Mouse (Mus musculus): ENCODE data around the gene Card11. TPM values are rescaled to one million over a fixed set of nuclear protein-coding genes. Genes with fewer than 3 reads are reported as not detected.
A peak's percentile ranks its signal among the peaks of the same experiment; 100 is the strongest.

Card11 gene
- total RNA-seq, 1 experiment from 2014 or later = 21.1 TPM

DNA sequence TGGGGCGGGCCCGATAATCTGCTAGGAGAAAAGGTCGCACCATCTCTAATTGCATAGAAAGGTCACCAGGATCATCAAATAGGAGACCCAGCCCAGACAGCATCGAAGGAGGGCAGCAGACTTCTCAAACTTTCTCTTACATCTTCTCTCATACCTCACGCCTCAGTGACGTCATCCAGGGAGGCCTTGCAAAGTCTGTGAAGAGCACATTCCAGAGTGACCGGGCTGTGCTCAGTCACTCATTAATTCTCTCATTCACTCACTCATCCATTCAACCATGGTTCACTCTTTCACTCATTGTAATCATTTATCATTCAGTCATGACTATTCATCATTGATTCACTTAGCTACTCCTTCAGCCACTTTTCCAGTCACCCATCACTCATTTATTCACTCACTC is 63.6 kb downstream of the Card11 start:
- ATAC-seq (replicated peaks; ENCODE audit: insufficient number of reproducible peaks, low FRiP score, low TSS enrichment, poor library complexity, severe bottlenecking) = no peak

DNA sequence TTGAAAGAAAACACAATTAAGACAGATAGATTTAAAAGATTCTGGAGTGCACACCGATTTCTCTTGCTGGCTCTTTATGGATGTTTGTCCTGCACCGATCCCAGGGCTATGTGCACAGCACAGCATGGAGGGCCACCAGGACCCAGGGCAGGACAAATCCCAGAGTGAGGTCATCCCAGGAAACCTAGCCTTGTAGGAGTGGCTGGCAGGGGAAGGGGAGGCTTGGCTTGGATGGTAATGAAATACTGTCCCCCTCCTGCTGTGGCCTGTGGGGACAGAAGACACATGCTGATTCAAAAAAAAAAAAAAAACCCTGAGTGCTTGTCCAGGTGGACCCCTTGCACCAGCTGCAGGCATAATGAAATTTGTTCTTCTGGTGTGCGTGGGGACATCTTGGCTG is 64.5 kb downstream of the Card11 start:
- ATAC-seq (replicated peaks; ENCODE audit: insufficient number of reproducible peaks, low FRiP score, low TSS enrichment, poor library complexity, severe bottlenecking) = no peak

DNA sequence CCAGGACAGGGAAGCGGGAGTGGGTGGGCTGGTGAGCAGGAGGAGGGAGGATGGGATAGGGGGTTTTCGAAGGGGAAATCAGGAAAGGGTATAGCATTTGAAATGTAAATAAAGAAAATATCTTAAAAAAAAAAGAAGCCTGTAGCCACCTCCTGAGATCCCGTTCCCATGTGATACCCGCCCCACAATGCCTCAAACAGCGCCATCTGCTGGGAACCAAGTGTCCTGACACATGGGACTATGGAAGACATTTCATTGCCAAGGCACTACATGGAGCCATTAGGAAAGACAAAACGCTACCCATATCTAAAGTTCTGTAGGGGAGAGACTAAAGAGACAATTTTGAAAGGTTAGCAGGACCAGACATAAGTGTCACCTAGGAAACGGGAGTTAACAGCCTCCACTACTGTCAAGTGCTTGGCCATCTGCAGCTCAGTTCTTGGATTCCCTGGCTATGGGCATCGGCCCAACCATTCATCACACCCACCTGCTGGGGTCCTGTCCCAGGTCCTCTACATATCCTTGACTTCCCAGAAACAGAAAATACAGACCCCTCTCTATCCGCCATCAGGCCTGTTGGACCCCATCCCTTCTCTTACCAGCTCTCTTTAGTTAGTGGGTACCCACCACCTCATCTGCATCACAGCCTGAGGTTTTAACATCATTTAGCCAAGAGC is 65.6 kb downstream of the Card11 start:
- ATAC-seq (replicated peaks; ENCODE audit: insufficient number of reproducible peaks, low FRiP score, low TSS enrichment, poor library complexity, severe bottlenecking) = no peak

DNA sequence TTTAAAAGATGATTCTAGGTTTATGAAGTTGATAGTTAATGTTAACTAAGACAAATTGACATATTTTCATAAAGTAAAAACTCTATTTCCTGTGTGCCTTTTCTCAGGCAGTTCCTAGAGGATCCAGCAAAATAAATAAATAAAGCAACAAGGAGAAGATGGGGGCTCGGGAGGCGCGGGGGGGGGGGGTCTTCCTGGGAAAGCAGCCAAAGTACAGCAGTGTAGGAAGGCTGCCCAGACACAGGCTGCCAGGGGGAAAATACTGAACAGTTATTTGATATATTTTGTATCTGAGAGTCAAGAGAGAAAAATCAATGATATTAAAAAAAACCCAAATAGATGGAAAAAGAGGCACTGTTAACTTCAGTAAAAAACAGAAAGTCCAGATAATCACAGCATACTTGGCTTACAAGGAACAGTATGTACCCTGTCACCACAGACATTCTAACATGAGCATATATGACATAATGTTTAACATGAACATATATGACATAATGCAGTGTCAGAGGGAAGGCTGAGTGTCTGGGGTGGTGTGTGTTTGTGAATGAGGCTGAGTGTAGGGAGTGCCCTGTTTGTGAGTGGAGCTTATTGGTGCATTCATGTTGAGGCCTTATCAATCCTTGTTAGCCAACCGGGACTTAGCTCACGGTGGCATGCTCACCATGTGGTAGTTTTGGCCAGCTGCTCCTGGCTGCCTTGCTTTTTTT is 68.7 kb downstream of the Card11 start:
- ATAC-seq (replicated peaks; ENCODE audit: insufficient number of reproducible peaks, low FRiP score, low TSS enrichment, poor library complexity, severe bottlenecking) = no peak

DNA sequence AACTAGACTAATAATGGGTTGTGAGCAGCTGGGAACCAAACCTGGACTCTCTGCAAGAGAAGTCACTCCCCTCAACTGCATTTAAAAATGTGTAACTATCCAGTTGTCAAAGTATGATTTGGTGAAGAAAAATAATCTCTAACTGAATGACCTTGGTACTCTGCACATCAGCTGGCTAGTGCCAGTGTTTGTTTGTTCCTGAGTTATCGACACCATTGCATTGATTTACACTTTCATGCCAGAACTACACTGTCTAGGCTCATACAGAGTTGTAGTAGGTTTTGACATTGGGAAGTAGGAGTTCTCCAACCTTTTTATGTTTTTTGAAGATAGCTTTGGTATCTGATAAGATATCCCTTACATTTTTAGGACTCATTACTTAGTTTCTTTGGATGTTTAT is 81.9 kb downstream of the Card11 start:
- no peak for ATAC-seq (replicated peaks; ENCODE audit: insufficient number of reproducible peaks, low FRiP score, low TSS enrichment, poor library complexity, severe bottlenecking)

DNA sequence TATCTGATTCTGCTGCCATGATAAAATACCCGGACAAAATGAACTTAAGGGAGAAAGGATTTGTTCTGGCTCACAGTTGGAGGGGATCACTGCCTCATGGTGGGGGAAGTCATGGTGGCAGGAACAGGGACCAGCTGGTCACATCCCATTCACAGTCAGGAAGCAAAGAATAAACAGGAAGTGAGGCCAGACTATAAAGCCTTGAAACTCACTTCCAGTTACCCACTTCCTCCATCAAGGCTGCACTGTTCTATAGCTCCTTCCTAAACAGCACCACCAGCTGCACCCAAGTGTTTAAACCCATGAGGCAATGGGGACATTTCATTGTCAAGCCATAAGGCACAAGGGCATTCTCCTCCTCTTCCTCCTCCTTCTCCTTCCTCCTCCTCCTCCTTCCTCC is 82.6 kb downstream of the Card11 start:
- ATAC-seq (replicated peaks; ENCODE audit: insufficient number of reproducible peaks, low FRiP score, low TSS enrichment, poor library complexity, severe bottlenecking) = no peak

DNA sequence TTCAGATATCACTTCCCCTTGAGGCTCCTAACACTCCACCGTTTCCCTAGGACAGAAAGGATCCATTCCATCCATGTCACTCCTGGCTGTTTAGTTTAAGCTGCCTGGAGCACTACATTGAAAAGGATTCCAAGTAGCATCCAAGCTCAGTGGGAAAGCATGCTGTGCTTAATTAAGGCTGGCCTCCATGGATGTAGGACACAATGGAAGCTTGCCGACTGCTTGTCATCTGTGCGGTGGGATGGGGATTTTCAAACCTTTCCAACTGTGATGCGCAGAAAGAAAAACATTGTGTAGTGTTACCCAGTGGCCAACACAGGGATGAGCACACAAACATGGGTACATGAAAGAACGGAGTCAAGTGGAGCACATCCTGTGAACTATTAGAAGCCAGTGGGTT is 89.5 kb downstream of the Card11 start:
- no peak for ATAC-seq (replicated peaks; ENCODE audit: insufficient number of reproducible peaks, low FRiP score, low TSS enrichment, poor library complexity, severe bottlenecking)

- no peak for ATAC-seq (replicated peaks; ENCODE audit: insufficient number of reproducible peaks, low FRiP score, low TSS enrichment, poor library complexity, severe bottlenecking)
Measured at GRCm38 (mm10) chr5:140900866-140901265, 99.5 kb downstream of the Card11 start.

GRCm38 (mm10) chr5:140891080-140891479 is 109.3 kb downstream of the Card11 start:
- ATAC-seq (replicated peaks; ENCODE audit: insufficient number of reproducible peaks, low FRiP score, low TSS enrichment, poor library complexity, severe bottlenecking) = no peak

GRCm38 (mm10) chr5:140890050-140890449 is 110.3 kb downstream of the Card11 start:
- ATAC-seq (replicated peaks; ENCODE audit: insufficient number of reproducible peaks, low FRiP score, low TSS enrichment, poor library complexity, severe bottlenecking) = no peak

- ATAC-seq (replicated peaks; ENCODE audit: insufficient number of reproducible peaks, low FRiP score, low TSS enrichment, poor library complexity, severe bottlenecking) = 0 out of 2 replicates have a peak, but pooled peaks have one; percentile 27
Measured at GRCm38 (mm10) chr5:140889539-140889938, 110.8 kb downstream of the Card11 start.

DNA sequence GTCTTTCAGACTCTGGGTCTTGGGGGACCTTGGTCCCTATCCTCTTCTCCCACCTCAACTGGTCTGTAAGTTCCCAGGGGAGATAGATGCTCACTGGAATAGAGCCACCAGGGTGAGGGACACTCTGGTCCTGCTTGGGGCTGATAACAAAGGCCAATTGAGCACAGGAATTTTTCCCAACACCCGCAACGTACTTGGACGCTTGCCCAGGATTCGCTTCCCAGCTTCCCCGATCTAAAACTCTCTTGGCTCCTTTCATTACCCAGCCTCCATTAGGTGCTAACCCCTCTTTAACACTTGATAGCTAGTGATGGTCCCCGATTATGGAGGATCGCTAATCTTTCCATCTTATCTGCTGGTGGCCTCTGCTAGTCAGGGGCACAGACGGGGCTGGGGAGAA is 112.5 kb downstream of the Card11 start:
- ATAC-seq (replicated peaks; ENCODE audit: insufficient number of reproducible peaks, low FRiP score, low TSS enrichment, poor library complexity, severe bottlenecking) = no peak

DNA sequence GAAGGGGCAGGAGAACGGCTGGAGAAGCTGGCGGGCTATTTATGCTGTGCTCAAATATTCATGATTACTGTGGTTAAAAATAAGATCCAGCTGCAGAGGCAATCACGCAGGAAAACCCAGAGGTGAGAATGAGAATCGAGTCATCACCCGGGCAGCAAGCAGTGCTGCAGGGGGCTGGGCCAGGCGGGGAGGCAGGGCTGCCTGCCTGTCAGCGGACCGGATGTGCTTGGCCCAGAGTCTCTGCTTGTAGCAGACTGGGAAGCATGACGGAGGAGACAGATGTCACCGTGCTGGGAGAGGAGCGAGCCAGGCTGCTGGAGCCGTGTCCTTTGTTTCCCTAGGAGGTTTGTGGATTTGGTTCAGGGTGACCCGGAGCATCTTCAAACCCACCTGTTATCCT is 115.4 kb downstream of the Card11 start:
- no peak for ATAC-seq (replicated peaks; ENCODE audit: insufficient number of reproducible peaks, low FRiP score, low TSS enrichment, poor library complexity, severe bottlenecking)

- ATAC-seq (replicated peaks; ENCODE audit: insufficient number of reproducible peaks, low FRiP score, low TSS enrichment, poor library complexity, severe bottlenecking) = no peak
Measured at GRCm38 (mm10) chr5:140882391-140882790, 118.0 kb downstream of the Card11 start.

- no peak for ATAC-seq (replicated peaks; ENCODE audit: insufficient number of reproducible peaks, low FRiP score, low TSS enrichment, poor library complexity, severe bottlenecking)
Measured at GRCm38 (mm10) chr5:140880151-140880550, 120.2 kb downstream of the Card11 start.

DNA sequence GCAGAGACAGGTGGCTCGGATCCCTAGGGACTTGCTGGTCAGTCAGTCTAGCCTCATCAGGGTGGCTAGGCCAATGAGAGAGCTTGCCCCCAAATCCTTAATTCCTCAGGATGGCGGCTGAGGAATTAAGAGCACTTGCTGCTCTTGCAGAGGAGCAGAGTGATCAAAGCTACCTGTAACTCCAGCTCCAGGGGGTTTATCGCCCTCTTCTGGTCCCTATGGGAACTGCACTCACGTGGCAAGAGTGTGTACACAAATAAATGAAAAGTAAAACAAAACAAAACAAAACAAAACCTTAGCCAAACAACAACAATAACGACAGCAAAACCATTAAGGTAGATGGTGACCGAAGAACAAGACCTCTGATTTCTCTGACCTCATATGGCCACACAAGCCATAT is 121.7 kb downstream of the Card11 start:
- ATAC-seq (replicated peaks; ENCODE audit: insufficient number of reproducible peaks, low FRiP score, low TSS enrichment, poor library complexity, severe bottlenecking) = no peak

DNA sequence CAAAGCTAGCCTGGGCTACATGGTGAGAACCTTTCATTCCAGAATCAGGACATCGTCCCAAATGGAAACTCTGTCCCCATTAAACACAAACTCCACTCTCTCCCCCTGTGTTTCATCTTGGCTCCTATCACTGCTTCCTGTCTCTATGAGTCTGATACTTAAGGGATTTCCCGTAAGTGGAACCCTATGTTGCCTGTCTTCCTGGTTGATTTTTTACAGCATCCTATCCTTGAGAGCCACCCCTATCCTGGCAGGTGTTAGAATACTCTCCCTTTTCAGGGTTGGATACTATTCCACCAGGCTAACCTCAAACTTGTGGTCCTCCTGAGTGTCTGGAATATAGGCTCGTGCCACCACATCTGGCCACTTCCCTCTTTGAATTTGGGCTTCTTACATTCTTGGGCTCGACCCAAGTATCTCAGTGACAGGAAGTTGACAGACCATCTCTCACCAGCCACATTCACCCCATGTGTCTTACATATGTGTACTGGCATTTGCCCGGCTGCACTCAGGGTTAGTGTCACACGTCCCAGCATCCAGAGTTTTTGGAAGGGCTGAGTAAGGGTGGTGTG is 126.6 kb downstream of the Card11 start:
- no peak for ATAC-seq (replicated peaks; ENCODE audit: insufficient number of reproducible peaks, low FRiP score, low TSS enrichment, poor library complexity, severe bottlenecking)

DNA sequence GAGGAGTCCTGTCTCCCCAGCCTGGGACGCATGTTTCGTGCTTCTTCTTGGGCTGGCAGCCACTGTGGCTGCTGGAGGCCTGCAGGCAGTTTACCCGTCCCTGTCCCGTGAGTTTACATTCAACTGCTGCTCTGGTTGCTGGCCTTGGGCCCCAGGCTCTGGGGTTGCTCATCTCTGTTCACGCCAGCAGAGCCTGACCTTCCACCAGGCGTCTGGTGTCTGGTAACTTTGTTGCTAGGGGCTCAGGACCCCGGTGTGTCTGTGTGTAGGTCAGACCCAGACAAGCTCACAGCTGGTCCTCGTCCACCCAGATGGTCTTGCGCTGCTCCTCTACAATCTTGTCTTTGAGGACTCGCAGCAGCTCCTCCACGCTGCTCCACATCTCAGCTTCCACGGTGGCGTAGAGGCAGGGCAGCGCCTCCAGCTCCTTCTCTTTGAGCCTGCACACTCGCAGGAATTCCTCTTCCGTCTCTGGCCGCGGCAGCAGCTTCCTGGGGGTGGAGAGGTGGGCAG is 127.3 kb downstream of the Card11 start:
- ATAC-seq (replicated peaks; ENCODE audit: insufficient number of reproducible peaks, low FRiP score, low TSS enrichment, poor library complexity, severe bottlenecking) = no peak

DNA sequence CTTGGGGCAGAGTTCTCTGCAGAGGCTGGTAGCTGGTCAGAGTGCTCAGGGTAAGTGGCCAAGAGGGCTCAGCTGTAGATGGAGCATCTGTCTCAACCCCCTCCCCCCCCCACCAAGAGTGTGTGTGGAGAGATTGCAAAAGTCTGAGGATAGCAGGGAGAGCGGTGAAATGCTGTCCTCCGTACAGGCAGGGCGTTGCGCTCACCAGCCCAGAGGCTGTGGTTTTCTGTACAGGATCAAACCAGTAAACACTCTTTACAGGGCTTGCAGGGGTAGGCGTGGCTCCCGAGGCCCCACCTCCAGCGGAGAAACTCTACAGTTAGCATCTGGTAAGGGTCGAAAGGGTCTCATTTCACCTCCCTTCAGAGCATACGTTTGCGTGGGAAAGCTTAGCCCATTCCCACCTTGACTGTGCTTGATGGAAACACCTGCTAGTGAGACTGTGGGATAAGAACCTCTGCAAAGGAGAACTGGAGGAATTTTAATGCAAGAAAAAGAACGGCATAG is 127.8 kb downstream of the Card11 start:
- ATAC-seq (replicated peaks; ENCODE audit: insufficient number of reproducible peaks, low FRiP score, low TSS enrichment, poor library complexity, severe bottlenecking) = no peak

DNA sequence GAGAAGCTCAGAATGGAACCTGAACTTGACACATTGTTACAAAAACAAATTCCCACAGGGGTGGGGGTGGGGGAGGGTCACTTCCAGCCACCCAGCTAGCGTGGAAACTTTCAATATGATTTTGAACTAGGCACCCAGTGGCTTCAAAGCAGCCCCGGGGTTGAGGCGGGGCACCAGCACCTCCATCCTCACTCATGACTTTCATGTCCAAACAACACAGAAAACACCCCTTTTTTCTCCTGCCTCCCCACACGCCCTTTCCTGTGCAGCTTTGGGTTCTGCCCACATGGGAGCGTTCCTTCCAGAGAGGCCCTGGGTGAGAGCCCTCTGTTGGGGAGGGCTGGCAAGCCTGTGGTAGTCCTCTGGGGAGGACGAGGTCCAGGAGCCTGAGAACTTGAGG is 129.1 kb downstream of the Card11 start:
- ATAC-seq (replicated peaks; ENCODE audit: insufficient number of reproducible peaks, low FRiP score, low TSS enrichment, poor library complexity, severe bottlenecking) = no peak
